Mouse (Mus musculus): ENCODE measurements at regions not wholly inside any gene's neighbourhood (a gene's known extent, or its start where the extent isn't known, plus 50 kb on each side); places are given as distances from the start of the nearest gene placed in this dataset.
"Not testable (repeated sequence)": the region's sequence is repeated elsewhere in the genome, so short reads cannot be mapped to it uniquely, and the experiment has no call there.

- peaks cover 5% of the 10 kb centered on the region; the same call in 1 of the 2 replicates for H3K4me1 ChIP-seq (replicated peaks)
- no peaks in the 10 kb centered on the region for H3K36me3 ChIP-seq
- no peak overlapping the region for H3K4me3 ChIP-seq
- 93% methylated on average over 4 of the region's 4 CpGs for WGBS
- no peaks in the 10 kb centered on the region for H3K27me3 ChIP-seq
- no peak for ATAC-seq (ENCODE audit: low FRiP score, low read depth)
- no peak overlapping the region for H3K4me2 ChIP-seq
- H3K9me3 ChIP-seq: no peaks in the 10 kb centered on the region
- no peak overlapping the region for H3K27ac ChIP-seq (replicated peaks)
- no peak overlapping the region for H3K9ac ChIP-seq
These were observed 68.2 kb upstream of the Slc44a3 start for GRCm38 (mm10) chr3:121600388-121600787.

DNA sequence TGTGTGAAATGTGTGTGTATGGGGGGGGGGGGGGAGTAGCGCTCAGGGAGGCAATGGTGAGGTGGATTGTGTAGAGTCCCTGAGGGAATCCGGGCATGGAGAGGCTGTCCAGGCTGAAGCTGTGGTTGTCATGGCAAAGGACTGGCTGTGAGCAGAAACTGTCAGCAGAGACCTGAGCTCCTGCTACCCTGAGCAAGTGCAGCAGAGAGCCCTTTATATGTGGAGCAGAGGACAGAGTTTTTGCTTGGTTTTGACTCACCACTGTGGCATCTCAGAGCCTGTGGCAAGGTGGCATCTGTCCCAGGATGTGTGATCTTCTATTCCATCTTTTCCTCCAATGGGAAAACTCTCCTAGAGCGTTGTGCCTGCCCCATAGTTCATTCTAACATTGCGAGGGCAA is 65.8 kb upstream of the Slc44a3 start:
- ATAC-seq (ENCODE audit: low FRiP score, low read depth): no peak
- Histone ChIP-seq H3K4me3 (no peak overlapping the region), H3K4me1 (replicated peaks) (peaks cover 5% of the 10 kb centered on the region; the same call in 1 of the 2 replicates), H3K9ac (no peak overlapping the region), H3K36me3 (no peaks in the 10 kb centered on the region), H3K27me3 (no peaks in the 10 kb centered on the region), H3K27ac (replicated peaks) (no peak overlapping the region), H3K9me3 (no peaks in the 10 kb centered on the region), H3K4me2 (no peak overlapping the region)
- 75% methylated on average over 3 of the region's 4 CpGs for WGBS

GRCm38 (mm10) chr3:121597203-121597602 is 65.0 kb upstream of the Slc44a3 start:
- 92% methylated on average over 5 of the region's 5 CpGs for whole genome bisulfite sequencing
- Histone ChIP-seq H3K9me3 (no peaks in the 10 kb centered on the region), H3K27me3 (no peaks in the 10 kb centered on the region), H3K27ac (replicated peaks) (no peak overlapping the region), H3K9ac (no peak overlapping the region), H3K4me2 (no peak overlapping the region), H3K36me3 (no peaks in the 10 kb centered on the region), H3K4me1 (replicated peaks) (peaks cover 5% of the 10 kb centered on the region; the same call in 1 of the 2 replicates), H3K4me3 (no peak overlapping the region)
- no peak for ATAC-seq (ENCODE audit: low FRiP score, low read depth)

GRCm38 (mm10) chr3:121594580-121594979 is 62.4 kb upstream of the Slc44a3 start:
- WGBS: 73% methylated on average over 4 of the region's 4 CpGs
- ATAC-seq (ENCODE audit: low FRiP score, low read depth): no peak

GRCm38 (mm10) chr3:121593598-121594117 is 61.5 kb upstream of the Slc44a3 start:
- ATAC-seq (ENCODE audit: low FRiP score, low read depth): no peak
- Histone ChIP-seq H3K4me2 (no peak overlapping the region), H3K27ac (replicated peaks) (no peak overlapping the region), H3K4me3 (no peak overlapping the region), H3K4me1 (replicated peaks) (no peaks in the 10 kb centered on the region), H3K36me3 (no peaks in the 10 kb centered on the region), H3K9me3 (no peaks in the 10 kb centered on the region), H3K9ac (no peak overlapping the region), H3K27me3 (no peaks in the 10 kb centered on the region)
- WGBS: 55% methylated on average over 8 of the region's 8 CpGs

More at GRCm38 (mm10) chr3:121594580-121594979, 62.4 kb upstream of the Slc44a3 start:
- Histone ChIP-seq H3K36me3 (no peaks in the 10 kb centered on the region), H3K9me3 (no peaks in the 10 kb centered on the region), H3K4me3 (no peak overlapping the region), H3K27me3 (no peaks in the 10 kb centered on the region), H3K4me1 (replicated peaks) (no peaks in the 10 kb centered on the region), H3K4me2 (no peak overlapping the region), H3K9ac (no peak overlapping the region), H3K27ac (replicated peaks) (no peak overlapping the region)

DNA sequence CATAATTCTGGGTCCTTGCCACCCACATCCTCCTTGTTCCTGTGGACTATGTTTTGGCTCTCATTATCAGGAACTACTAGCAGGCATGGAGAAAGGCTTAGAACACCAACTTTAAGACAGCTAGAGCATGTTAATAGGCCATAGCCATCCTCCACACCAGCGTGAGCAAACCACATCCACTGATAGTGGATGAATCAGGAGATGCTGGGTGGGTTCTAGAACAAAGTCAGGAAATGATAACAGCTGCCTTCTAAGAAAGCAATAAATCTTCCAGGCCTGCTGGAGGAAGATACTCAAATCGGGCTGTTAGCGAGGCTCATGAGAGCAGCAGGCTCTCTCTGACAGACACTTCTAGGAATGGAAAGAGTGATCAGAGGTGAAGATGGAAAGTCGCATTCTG is 60.9 kb upstream of the Slc44a3 start:
- Histone ChIP-seq H3K9me3 (no peaks in the 10 kb centered on the region), H3K4me2 (no peak overlapping the region), H3K27ac (replicated peaks) (no peak overlapping the region), H3K4me1 (replicated peaks) (no peaks in the 10 kb centered on the region), H3K36me3 (no peaks in the 10 kb centered on the region), H3K9ac (no peak overlapping the region), H3K27me3 (no peaks in the 10 kb centered on the region), H3K4me3 (no peak overlapping the region)
- ATAC-seq (ENCODE audit: low FRiP score, low read depth): no peak
- WGBS: 85% methylated on average over 4 of the region's 4 CpGs

GRCm38 (mm10) chr3:121589494-121589885 is 57.3 kb upstream of the Slc44a3 start:
- WGBS: 91% methylated on average over 9 of the region's 9 CpGs
- H3K9me3 ChIP-seq: no peaks in the 10 kb centered on the region
- no peak overlapping the region for H3K9ac ChIP-seq
- H3K36me3 ChIP-seq: no peaks in the 10 kb centered on the region
- no peaks in the 10 kb centered on the region for H3K27me3 ChIP-seq
- no peaks in the 10 kb centered on the region for H3K4me1 ChIP-seq (replicated peaks)
- no peak overlapping the region for H3K4me2 ChIP-seq
- no peak for ATAC-seq (ENCODE audit: low FRiP score, low read depth)
- H3K27ac ChIP-seq (replicated peaks): no peak overlapping the region
- no peak overlapping the region for H3K4me3 ChIP-seq

- Histone ChIP-seq H3K9ac (no peak overlapping the region), H3K27ac (replicated peaks) (no peak overlapping the region), H3K4me1 (replicated peaks) (no peaks in the 10 kb centered on the region), H3K36me3 (no peaks in the 10 kb centered on the region), H3K27me3 (no peaks in the 10 kb centered on the region), H3K9me3 (no peaks in the 10 kb centered on the region), H3K4me2 (no peak overlapping the region), H3K4me3 (no peak overlapping the region)
- WGBS: 71% methylated on average over 14 of the region's 14 CpGs
- no peak for ATAC-seq (ENCODE audit: low FRiP score, low read depth)
These were observed 56.7 kb upstream of the Slc44a3 start for GRCm38 (mm10) chr3:121588737-121589493.

- Histone ChIP-seq H3K4me2 (no peak overlapping the region), H3K27ac (replicated peaks) (no peak overlapping the region), H3K36me3 (no peaks in the 10 kb centered on the region), H3K4me1 (replicated peaks) (no peaks in the 10 kb centered on the region), H3K4me3 (no peak overlapping the region), H3K9ac (no peak overlapping the region), H3K27me3 (no peaks in the 10 kb centered on the region), H3K9me3 (no peaks in the 10 kb centered on the region)
- no peak for ATAC-seq (ENCODE audit: low FRiP score, low read depth)
- WGBS: 92% methylated on average over 5 of the region's 5 CpGs
These were observed 53.1 kb upstream of the Slc44a3 start for GRCm38 (mm10) chr3:121585306-121585705.

DNA sequence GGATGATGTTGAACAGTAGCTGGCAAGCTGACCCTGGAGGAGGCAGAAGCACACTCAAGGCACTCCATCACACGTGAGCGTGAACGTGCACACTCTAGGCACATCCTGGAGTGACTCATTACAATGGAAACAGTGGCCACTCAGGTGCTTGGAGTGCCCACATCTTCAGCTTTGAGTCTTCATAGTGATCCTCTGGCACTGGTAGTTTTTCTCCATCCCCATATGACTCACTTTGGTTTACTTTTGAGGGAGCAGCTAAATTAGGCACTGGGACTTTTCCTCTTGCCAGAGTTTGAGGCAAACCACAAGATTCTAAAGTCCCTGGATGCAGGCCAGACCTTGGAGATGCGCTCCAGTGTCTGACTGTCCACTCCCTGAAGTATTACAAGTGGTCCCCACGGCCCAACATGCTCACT is 52.5 kb upstream of the Slc44a3 start:
- no peak overlapping the region for H3K4me3 ChIP-seq
- no peaks in the 10 kb centered on the region for H3K9me3 ChIP-seq
- H3K4me1 ChIP-seq (replicated peaks): no peaks in the 10 kb centered on the region
- H3K9ac ChIP-seq: no peak overlapping the region
- no peaks in the 10 kb centered on the region for H3K36me3 ChIP-seq
- no peak overlapping the region for H3K4me2 ChIP-seq
- WGBS: 88% methylated on average over 5 of the region's 5 CpGs
- no peak for ATAC-seq (ENCODE audit: low FRiP score, low read depth)
- H3K27me3 ChIP-seq: no peaks in the 10 kb centered on the region
- no peak overlapping the region for H3K27ac ChIP-seq (replicated peaks)

GRCm38 (mm10) chr3:121584317-121584716 is 52.1 kb upstream of the Slc44a3 start:
- no peaks in the 10 kb centered on the region for H3K9me3 ChIP-seq
- H3K27me3 ChIP-seq: no peaks in the 10 kb centered on the region
- no peak overlapping the region for H3K9ac ChIP-seq
- no peak for ATAC-seq (ENCODE audit: low FRiP score, low read depth)
- no peaks in the 10 kb centered on the region for H3K4me1 ChIP-seq (replicated peaks)
- H3K36me3 ChIP-seq: no peaks in the 10 kb centered on the region
- no peak overlapping the region for H3K4me2 ChIP-seq
- H3K27ac ChIP-seq (replicated peaks): no peak overlapping the region
- no peak overlapping the region for H3K4me3 ChIP-seq

DNA sequence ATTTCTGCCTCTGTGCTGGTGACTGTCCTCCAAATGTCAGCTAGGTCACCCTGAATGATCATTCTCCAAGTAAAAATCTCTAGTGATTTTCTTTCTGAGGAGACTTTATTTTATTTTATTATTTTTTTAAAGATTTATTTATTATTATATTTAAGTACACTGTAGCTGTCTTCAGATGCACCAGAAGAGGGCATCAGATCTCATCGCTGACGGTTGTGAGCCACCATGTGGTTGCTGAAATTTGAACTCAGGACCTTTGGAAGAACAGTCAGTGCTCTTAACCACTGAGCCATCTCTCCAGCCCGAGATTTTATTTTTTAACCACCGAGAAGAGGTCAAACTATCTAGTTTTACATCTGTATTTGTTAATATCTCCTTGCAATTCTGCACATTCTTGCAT is 50.5 kb upstream of the Slc44a3 start:
- WGBS: 85% methylated on average over 4 of the region's 4 CpGs
- not testable (repeated sequence) for H3K4me3 ChIP-seq; ATAC-seq (ENCODE audit: low FRiP score, low read depth); H3K4me1 ChIP-seq (replicated peaks); H3K9me3 ChIP-seq; H3K9ac ChIP-seq; H3K36me3 ChIP-seq; H3K4me2 ChIP-seq; H3K27me3 ChIP-seq; H3K27ac ChIP-seq (replicated peaks)

Measured in hindbrain, embryonic 15.5 days (tissue).